Mouse (Mus musculus) hindbrain, embryonic 15.5 days (tissue): ENCODE measurements around the gene Gm498. TPM values are rescaled to one million over a fixed set of nuclear protein-coding genes. Genes with fewer than 3 reads are reported as not detected.

Experiments
- ATAC-seq: fragments of 200-750 bp; cut with Nextera tagmentation; 2 replicates; pipeline ENCODE4 v1.8.0; 2017; ENCODE audit warnings: low read depth, moderate number of reproducible peaks, moderate TSS enrichment; ENCODE audit not compliant: low FRiP score
- H3K27ac ChIP-seq: fragments of 300-500 bp; sonication (generic); replicated peaks from 2 replicates; pipeline ENCODE4 v1.5.1; 2015; ENCODE audit warnings: mild to moderate bottlenecking, inconsistent platforms
- H3K27me3 ChIP-seq: fragments of 300-500 bp; sonication (generic); 2 replicates; pipeline ENCODE4 v1.6.1; 2015; ENCODE audit warnings: control low read depth, inconsistent platforms
- H3K36me3 ChIP-seq: fragments of 300-500 bp; sonication (generic); 2 replicates; pipeline ENCODE4 v1.6.1; 2015; ENCODE audit warnings: control low read depth, inconsistent platforms
- H3K4me1 ChIP-seq: fragments of 300-500 bp; sonication (generic); replicated peaks from 2 replicates; pipeline ENCODE4 v1.6.1; 2015; ENCODE audit warnings: control low read depth, inconsistent platforms
- H3K4me2 ChIP-seq: fragments of 300-500 bp; sonication (generic); 2 replicates; pipeline ENCODE4 v1.6.1; 2015; ENCODE audit warnings: moderate library complexity, mild to moderate bottlenecking, inconsistent platforms
- H3K4me3 ChIP-seq: fragments of 300-500 bp; sonication (generic); 2 replicates; pipeline ENCODE4 v1.5.1; 2015; ENCODE audit warnings: mild to moderate bottlenecking, inconsistent platforms
- H3K9ac ChIP-seq: fragments of 300-500 bp; sonication (generic); 2 replicates; pipeline ENCODE4 v1.6.1; 2015; ENCODE audit warnings: inconsistent platforms
- H3K9me3 ChIP-seq: fragments of 300-500 bp; sonication (generic); 2 replicates; pipeline ENCODE4 v1.6.1; 2016; ENCODE audit warnings: control low read depth, inconsistent platforms
- WGBS: fragments of 180-500 bp; shearing (Covaris S2); methylation state at CpG from one replicate; pipeline ENCODE4 v1.1.7; 2015; 5-methylcytosine and 5-hydroxymethylcytosine counted together
- microRNA-seq: library from miRNA; unstranded; fragments of <30 nt; microRNA quantifications from one replicate; pipeline ENCODE4, GENCODE M21; 2016
- polyA plus RNA-seq: library from polyadenylated mRNA; unstranded; fragments of >200 nt; fragmentation: Nextera tagmentation; extraction: Ambion mirVana; gene quantifications from 2 replicates; pipeline ENCODE4 v1.2.1, GENCODE M21; 2015

Gene Gm498
- polyA plus RNA-seq, 1 experiment from 2014 or later: not detected

GRCm38 (mm10) chr7:143905176-143905575 lies 38.5 kb downstream of the Gm498 start:
- Histone ChIP-seq H3K9me3 (no peaks in the 10 kb centered on the region), H3K9ac (no peak overlapping the region), H3K4me3 (no peak overlapping the region), H3K4me2 (no peak overlapping the region), H3K4me1 (no peaks in the 10 kb centered on the region), H3K27me3 (no peaks in the 10 kb centered on the region), H3K36me3 (no peaks in the 10 kb centered on the region), H3K27ac (no peak overlapping the region)
- 71% methylated on average over 1 of the region's 1 CpGs for WGBS
- ATAC-seq: no peak

GRCm38 (mm10) chr7:143905606-143906005 lies 39.0 kb downstream of the Gm498 start:
- Histone ChIP-seq H3K9me3 (no peaks in the 10 kb centered on the region), H3K36me3 (no peaks in the 10 kb centered on the region), H3K27ac (no peak overlapping the region), H3K4me3 (no peak overlapping the region), H3K4me1 (no peaks in the 10 kb centered on the region), H3K9ac (no peak overlapping the region), H3K4me2 (no peak overlapping the region), H3K27me3 (no peaks in the 10 kb centered on the region)
- 66% methylated on average over 3 of the region's 3 CpGs for WGBS
- no peak for ATAC-seq

DNA sequence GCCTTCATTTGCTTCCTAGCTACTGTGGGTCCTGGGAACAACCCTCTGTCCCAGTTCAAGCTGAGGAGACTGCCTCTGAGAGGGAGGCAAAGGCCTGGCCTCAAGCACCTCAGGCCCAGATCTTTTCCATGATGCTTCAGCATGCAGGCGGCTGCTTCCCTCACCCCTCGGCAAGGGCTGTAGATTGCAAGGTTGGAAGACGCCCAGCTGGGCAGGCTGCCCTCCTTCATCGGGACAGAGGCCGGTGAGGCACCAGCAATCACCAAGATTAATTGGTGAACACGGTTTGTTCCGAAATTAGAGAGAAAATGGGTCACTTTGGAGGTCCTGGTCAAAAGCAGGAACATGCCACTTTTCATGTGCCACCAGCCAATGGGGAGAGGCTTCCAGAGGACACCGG lies 47.0 kb downstream of the Gm498 start:
- WGBS: 81% methylated on average over 8 of the region's 8 CpGs
- Histone ChIP-seq H3K9ac (no peak overlapping the region), H3K27me3 (no peaks in the 10 kb centered on the region), H3K4me3 (no peak overlapping the region), H3K4me1 (no peaks in the 10 kb centered on the region), H3K4me2 (no peak overlapping the region), H3K9me3 (no peaks in the 10 kb centered on the region), H3K27ac (no peak overlapping the region), H3K36me3 (no peaks in the 10 kb centered on the region)
- no peak for ATAC-seq

GRCm38 (mm10) chr7:143919031-143919679 lies 52.5 kb downstream of the Gm498 start:
- no peaks in the 10 kb centered on the region for H3K27me3 ChIP-seq
- 82% methylated on average over 3 of the region's 3 CpGs for WGBS
- no peak overlapping the region for H3K27ac ChIP-seq
- no peaks in the 10 kb centered on the region for H3K4me1 ChIP-seq
- no peak for ATAC-seq
- no peak overlapping the region for H3K9ac ChIP-seq
- no peaks in the 10 kb centered on the region for H3K9me3 ChIP-seq
- H3K4me3 ChIP-seq: no peak overlapping the region
- H3K36me3 ChIP-seq: no peaks in the 10 kb centered on the region
- H3K4me2 ChIP-seq: no peak overlapping the region

GRCm38 (mm10) chr7:143929899-143930298 lies 63.3 kb downstream of the Gm498 start:
- H3K27me3 ChIP-seq: no peaks in the 10 kb centered on the region
- H3K9me3 ChIP-seq: no peaks in the 10 kb centered on the region
- no peaks in the 10 kb centered on the region for H3K4me1 ChIP-seq
- H3K27ac ChIP-seq: no peak overlapping the region
- H3K36me3 ChIP-seq: no peaks in the 10 kb centered on the region
- H3K4me3 ChIP-seq: no peak overlapping the region
- no peak overlapping the region for H3K4me2 ChIP-seq
- WGBS: 92% methylated on average over 1 of the region's 1 CpGs
- H3K9ac ChIP-seq: no peak overlapping the region
- no peak for ATAC-seq

DNA sequence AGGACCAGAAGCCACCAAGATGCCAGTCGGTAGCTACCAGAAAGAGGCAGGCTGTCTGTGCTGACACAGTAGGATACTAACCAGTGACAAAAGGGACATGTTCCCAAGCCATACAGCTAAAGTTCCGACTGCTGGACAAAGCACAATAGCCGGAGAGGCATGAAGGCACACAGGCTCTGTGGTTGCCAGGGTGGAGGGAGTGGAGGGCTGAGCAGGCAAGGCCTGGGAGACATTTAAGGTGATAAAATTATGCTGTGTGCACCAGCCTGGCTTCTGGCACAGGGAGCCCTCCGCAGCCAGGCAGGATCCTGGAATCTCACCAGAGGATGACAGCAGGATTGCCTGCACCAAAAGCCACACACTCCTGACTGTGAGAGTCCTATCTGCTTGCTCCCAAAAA lies 72.0 kb downstream of the Gm498 start:
- 13% methylated on average over 4 of the region's 4 CpGs for WGBS
- Histone ChIP-seq H3K27me3 (no peaks in the 10 kb centered on the region), H3K9ac (no peak overlapping the region), H3K4me2 (no peak overlapping the region), H3K4me1 (peaks cover 12% of the 10 kb centered on the region), H3K36me3 (no peaks in the 10 kb centered on the region), H3K27ac (peak overlapping the region; percentile 15), H3K4me3 (no peak overlapping the region), H3K9me3 (no peaks in the 10 kb centered on the region)
- ATAC-seq: peak; percentile 88

GRCm38 (mm10) chr7:143939476-143939875 lies 72.8 kb downstream of the Gm498 start:
- Histone ChIP-seq H3K4me2 (no peak overlapping the region), H3K9me3 (no peaks in the 10 kb centered on the region), H3K27ac (peak overlapping the region; percentile 15; the same call in 1 of the 2 replicates), H3K9ac (no peak overlapping the region), H3K4me3 (no peak overlapping the region), H3K36me3 (no peaks in the 10 kb centered on the region), H3K4me1 (peaks cover 12% of the 10 kb centered on the region), H3K27me3 (no peaks in the 10 kb centered on the region)
- 54% methylated on average over 3 of the region's 3 CpGs for WGBS
- peak; percentile 52; the same call in 1 of the 2 replicates for ATAC-seq

DNA sequence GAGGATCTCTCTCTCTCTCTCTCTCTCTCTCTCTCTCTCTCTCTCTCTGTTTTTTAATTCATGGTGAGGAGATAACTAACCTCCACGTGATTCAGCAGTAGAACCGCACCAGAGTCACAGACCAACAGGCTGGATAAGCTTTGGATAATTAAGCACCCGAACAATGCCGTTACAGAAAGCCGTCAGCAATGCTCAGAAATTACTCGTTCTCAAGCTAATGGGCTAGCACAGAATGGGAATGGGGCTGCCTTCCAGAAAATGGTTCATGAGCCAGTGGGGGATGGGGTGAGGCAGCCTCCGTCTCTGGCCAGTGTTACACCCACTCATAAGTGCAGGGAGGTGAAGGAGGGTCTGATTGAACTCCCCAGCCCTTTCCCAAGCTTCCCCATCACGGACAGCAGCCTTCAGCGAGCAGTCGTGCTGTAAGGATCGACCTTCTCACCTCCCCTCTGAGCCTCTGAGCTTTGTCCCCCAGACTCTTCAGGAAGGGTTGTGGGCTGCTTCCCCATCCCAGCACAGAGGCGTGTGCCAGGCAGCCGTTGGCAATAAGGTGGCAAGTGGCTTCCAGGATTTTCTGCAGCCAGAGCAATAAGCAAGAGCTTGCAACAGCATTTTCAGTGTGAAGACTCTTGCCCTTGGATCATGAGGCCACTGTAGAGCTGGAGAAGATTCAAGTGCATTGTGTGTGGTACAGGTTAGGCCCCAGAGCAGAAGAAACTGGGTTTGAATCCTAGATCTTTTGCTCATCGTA lies 76.5 kb downstream of the Gm498 start:
- Histone ChIP-seq H3K4me3 (no peak overlapping the region), H3K27ac (no peak overlapping the region), H3K9me3 (no peaks in the 10 kb centered on the region), H3K4me2 (no peak overlapping the region), H3K36me3 (no peaks in the 10 kb centered on the region), H3K4me1 (peaks cover 12% of the 10 kb centered on the region), H3K27me3 (no peaks in the 10 kb centered on the region), H3K9ac (no peak overlapping the region)
- 64% methylated on average over 14 of the region's 14 CpGs for WGBS
- ATAC-seq: no peak; the same call in 1 of the 2 replicates

- H3K4me3 ChIP-seq: no peak overlapping the region
- no peaks in the 10 kb centered on the region for H3K27me3 ChIP-seq
- no peak overlapping the region for H3K4me2 ChIP-seq
- no peak overlapping the region for H3K9ac ChIP-seq
- ATAC-seq: peak; percentile 67
- WGBS: 40% methylated on average over 6 of the region's 6 CpGs
- no peaks in the 10 kb centered on the region for H3K36me3 ChIP-seq
- no peak overlapping the region for H3K27ac ChIP-seq
- peaks cover 3% of the 10 kb centered on the region; the same call in 1 of the 2 replicates for H3K4me1 ChIP-seq
- no peaks in the 10 kb centered on the region for H3K9me3 ChIP-seq
Observed at GRCm38 (mm10) chr7:143944421-143944980, 77.9 kb downstream of the Gm498 start.

Small RNA genes within 50 kb of the gene (microRNA-seq; reads per million reads assigned to microRNA genes)
- not detected for gene Mir6404

Other genes starting within 250 kb of the Gm498 start
- 0.25 and 0.27 TPM in 2 replicates for gene Tnfrsf26, start 238.1 kb upstream of the Gm498 start, polyA plus RNA-seq
- gene Tnfrsf22, start 217.2 kb upstream of the Gm498 start, polyA plus RNA-seq: 4.9 and 5.1 TPM in 2 replicates
- 0.90 and 1.6 TPM in 2 replicates for gene Tnfrsf23, start 181.0 kb upstream of the Gm498 start, polyA plus RNA-seq
- 37.8 and 39.9 TPM in 2 replicates for gene Osbpl5, start 109.9 kb upstream of the Gm498 start, polyA plus RNA-seq
- not detected in 2 replicates for gene Mrgprg, start 99.8 kb upstream of the Gm498 start, polyA plus RNA-seq
- gene Mrgpre, start 82.3 kb upstream of the Gm498 start, polyA plus RNA-seq: 7.0 and 11.2 TPM in 2 replicates
- gene Nadsyn1, start 44.0 kb upstream of the Gm498 start, polyA plus RNA-seq: 7.2 and 7.7 TPM in 2 replicates
- gene Dhcr7, start 43.7 kb upstream of the Gm498 start, polyA plus RNA-seq: 78.4 and 80.3 TPM in 2 replicates
- 8.8 and 10.2 TPM in 2 replicates for gene Shank2, start 135.1 kb downstream of the Gm498 start, polyA plus RNA-seq